Mouse (Mus musculus): ENCODE results near the gene Rhbdf2. TPM values are rescaled to one million over a fixed set of nuclear protein-coding genes. Genes with fewer than 3 reads are reported as not detected.
A peak's percentile ranks its signal among the peaks of the same experiment; 100 is the strongest.
"Not testable (repeated sequence)": the region's sequence is repeated elsewhere in the genome, so short reads cannot be mapped to it uniquely, and the experiment has no call there.

The Rhbdf2 gene
- total RNA-seq, 2 experiments from 2014 or later: 1.9 to 2.0 TPM

DNA sequence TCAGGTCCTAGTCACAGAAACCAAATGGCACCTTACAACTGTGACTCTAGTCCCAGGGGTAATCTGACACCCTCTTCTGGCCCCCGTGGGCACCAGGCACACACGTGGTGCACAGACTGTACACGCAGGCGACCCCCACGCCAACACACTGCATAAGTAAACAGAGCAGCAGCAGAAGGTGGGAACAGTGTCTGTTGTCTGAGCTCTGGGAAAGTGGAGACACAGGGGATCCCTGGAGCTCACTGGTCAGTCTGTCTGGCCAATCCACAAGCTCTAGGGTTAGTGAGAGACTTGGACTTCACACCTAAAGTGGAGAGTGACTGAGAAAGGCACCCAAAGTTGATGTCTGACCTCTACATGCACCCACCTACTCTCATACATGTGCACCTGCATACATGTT lies 42.5 kb upstream of the Rhbdf2 start:
- TF ChIP-seq CTCF (IDR thresholded peaks at IDR 0.05): no peak
- Histone ChIP-seq H3K27ac (no peak overlapping the region), H3K4me3 (no peak overlapping the region)
- no peak for DNase-seq (ENCODE audit: extremely low spot score in 1 of 2, low spot score in 2 of 2)
- intact Hi-C loops (cut with DNase I): no loop called here

DNA sequence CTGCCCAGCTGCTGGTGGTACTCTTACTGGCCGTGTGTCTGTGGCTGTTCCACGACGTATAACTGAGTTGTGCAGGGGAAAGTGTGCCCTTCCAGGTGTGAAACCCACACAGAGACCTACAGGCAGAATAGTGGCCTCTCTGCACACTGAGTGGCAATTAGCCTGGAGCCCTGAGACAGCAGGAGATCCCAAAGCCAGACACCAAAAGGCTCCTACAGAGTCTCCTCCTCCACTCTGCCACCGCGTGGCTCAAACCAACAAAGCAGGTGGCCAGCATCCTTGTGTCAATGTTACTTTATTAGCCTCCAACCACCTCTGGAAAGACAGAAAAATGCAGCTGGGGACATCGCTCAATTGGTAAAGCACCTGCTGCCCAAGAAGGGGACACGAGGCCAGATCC lies 42.0 kb upstream of the Rhbdf2 start:
- intact Hi-C loops (cut with DNase I): no loop called here
- Histone ChIP-seq H3K27ac (no peak overlapping the region), H3K4me3 (no peak overlapping the region)
- DNase-seq (ENCODE audit: extremely low spot score in 1 of 2, low spot score in 2 of 2): peak in 1 of 2 experiments; percentile 11
- peak; percentile 18 for TF ChIP-seq CTCF (IDR thresholded peaks at IDR 0.05)

DNA sequence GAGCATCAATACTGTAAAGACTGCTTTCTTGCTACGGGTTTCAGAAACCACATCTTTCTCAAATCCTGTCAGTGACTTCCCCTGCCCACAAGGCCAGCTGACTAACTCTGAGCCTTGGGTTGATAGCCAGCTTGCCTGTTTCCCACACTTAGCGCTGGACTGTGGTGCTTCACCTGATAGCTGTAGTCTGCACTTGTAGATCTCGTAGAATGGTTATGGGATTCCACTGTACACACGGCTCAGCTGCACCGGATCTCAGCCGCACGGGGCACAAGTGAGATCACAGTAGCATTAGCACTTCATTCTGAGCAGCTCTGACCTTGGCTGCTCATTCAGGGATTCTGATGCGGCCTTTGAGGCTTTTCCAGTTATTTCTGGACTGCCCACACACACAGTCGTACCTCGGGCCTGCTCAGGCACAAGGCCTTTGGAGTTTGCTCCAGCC lies 41.6 kb upstream of the Rhbdf2 start:
- DNase-seq (ENCODE audit: extremely low spot score in 1 of 2, low spot score in 2 of 2): no peak
- Histone ChIP-seq H3K4me3 (no peak overlapping the region), H3K27ac (no peak overlapping the region)
- TF ChIP-seq CTCF (IDR thresholded peaks at IDR 0.05): no peak
- intact Hi-C loops (cut with DNase I): no loop called here

DNA sequence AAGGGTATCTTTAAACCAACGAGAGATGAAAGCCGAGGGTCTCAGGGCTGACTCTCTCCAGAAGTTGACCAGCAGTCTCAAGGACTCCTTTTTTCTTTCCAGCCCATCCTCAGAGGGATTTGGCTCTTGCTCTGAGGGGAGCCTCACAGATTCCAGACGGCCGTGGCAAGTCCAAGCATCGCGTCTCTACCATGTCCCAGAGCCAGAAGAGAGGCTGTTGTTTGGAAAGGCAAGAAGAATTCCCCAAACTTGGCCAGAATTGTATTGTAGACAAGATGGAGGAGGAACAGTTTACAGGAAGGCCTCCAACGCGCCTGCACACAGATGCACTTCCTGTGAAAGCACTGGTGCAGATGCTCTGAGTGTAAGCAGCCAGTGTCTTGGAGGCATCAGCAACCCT lies 41.1 kb upstream of the Rhbdf2 start:
- no peak for TF ChIP-seq CTCF (IDR thresholded peaks at IDR 0.05)
- H3K4me3 ChIP-seq: no peak overlapping the region
- no peak overlapping the region for H3K27ac ChIP-seq
- DNase-seq (ENCODE audit: extremely low spot score in 1 of 2, low spot score in 2 of 2): no peak
- intact Hi-C loops (cut with DNase I): no loop called here

DNA sequence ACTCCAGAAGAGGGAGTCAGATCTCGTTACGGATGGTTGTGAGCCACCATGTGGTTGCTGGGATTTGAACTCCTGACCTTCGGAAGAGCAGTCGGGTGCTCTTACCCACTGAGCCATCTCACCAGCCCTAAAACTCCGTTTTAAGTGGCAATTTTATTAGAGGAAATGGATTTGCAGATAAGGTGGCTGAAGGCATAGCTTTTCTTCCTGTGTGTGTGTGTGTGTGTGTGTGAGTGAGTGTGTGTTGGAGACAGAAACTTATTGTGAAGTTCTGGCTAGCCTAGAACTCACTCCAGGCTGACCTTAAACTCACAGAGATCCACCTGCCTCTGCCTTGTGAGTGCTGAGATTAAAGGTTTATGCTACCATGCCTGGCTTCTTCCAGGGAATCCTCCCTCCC lies 40.2 kb upstream of the Rhbdf2 start:
- intact Hi-C loops (cut with DNase I); DNase-seq (ENCODE audit: extremely low spot score in 1 of 2, low spot score in 2 of 2): not testable (repeated sequence)

DNA sequence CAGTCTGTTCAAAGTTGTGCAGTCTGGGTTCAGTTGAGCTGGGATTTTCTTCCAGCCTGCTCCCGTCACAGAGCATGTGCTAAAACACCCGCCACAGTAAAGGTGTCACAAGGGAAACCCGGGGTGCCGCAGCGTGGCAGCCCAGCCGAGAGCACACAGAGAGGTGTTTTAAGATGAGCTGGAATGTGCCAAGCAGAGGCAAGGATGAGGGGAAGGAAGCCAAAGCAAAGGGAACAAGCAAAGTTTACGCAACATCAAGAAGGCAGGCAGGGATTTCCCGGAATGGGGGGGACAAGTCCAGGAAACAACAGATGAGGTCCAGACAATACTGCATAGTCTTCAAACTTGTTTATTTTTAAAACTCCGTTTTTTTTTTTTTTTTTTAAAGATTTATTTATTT lies 39.7 kb upstream of the Rhbdf2 start:
- H3K4me3 ChIP-seq: no peak overlapping the region
- no peak for DNase-seq (ENCODE audit: extremely low spot score in 1 of 2, low spot score in 2 of 2)
- intact Hi-C loops (cut with DNase I): no loop called here
- no peak overlapping the region for H3K27ac ChIP-seq
- no peak for TF ChIP-seq CTCF (IDR thresholded peaks at IDR 0.05)

More for the DNA sequence above, 40.2 kb upstream of the Rhbdf2 start:
- not testable (repeated sequence) for H3K4me3 ChIP-seq, H3K27ac ChIP-seq

DNA sequence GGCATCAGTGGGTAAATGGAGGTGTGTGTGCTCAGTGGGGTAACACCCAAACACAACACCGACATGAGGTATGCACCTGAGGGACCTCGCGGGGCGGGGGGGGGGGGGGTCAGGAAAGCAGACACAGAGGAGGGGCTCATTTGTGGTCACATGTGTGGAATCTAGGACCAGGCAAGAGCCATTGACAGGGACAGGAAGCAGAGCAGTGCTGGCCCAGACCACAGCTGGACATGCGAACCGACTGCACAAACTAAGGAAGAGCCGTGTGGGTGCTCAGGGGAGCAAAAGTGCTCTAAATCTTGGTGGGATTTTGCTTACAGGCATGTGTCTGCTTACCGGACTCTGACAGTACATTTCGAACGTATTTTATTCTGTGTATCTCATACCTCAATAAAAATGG lies 38.5 kb upstream of the Rhbdf2 start:
- Histone ChIP-seq H3K27ac (no peak overlapping the region), H3K4me3 (no peak overlapping the region)
- TF ChIP-seq CTCF (IDR thresholded peaks at IDR 0.05): no peak
- intact Hi-C loops (cut with DNase I): no loop called here
- no peak for DNase-seq (ENCODE audit: extremely low spot score in 1 of 2, low spot score in 2 of 2)

DNA sequence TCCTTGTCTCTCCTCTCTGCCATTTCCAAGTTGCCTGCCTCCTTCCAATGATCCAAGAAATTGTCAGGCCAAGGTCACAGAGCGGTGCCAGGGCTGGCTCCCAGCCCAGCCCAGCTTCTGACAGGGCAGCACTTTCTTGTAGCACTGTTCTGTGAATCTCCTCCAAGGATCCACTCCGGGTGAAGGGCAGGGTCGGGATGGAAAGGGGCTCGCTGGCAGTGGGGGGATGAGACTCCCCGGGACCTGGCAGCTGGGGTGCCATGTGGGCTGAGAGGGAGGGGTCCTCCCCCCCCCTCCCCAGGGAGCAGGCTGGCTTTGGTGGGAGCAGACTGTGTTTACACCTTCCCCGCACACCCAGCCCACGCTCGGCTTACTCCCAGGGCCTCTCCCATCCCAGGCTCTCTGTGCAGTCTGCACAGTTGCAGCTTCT lies 35.1 kb upstream of the Rhbdf2 start:
- no peak for TF ChIP-seq CTCF (IDR thresholded peaks at IDR 0.05)
- no peak overlapping the region for H3K4me3 ChIP-seq
- intact Hi-C loops (cut with DNase I): no loop called here
- peak in 1 of 2 experiments; percentile 49 for DNase-seq (ENCODE audit: extremely low spot score in 1 of 2, low spot score in 2 of 2)
- peak overlapping the region; percentile 50; the same call in 1 of the 2 replicates for H3K27ac ChIP-seq

DNA sequence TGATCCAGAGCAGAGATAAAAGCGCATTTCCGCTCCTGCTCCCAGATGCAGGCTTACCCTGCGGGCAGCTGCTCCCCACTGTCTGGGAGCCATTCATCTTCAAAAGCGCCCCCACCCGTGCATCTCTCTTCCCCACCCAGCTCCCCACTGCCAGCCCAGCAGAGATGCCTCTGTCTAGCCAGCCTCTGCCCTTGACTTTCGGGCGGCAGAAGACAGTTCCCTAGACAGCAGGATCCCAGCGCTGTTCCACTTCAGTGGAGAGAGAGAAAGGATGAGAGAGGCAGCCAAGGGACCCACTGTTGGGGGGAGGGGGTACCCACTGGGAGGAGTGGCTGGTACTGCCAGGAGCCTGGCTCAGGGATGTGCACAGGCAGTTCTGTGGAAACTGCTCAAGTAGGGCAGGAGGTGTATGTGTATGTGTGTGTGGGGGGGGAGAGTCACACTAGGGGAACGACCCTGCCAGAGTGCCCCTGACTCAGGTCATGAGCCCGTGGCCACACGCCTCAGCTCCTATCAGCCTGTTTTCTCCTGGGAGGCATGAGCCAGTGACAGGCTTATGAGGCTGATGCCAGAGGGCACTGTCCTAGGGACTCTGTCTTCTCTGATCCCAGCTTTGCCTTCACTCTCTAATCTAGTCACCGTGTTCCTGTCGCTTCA lies 34.6 kb upstream of the Rhbdf2 start:
- peak overlapping the region; percentile 50; the same call in 1 of the 2 replicates for H3K27ac ChIP-seq
- DNase-seq (ENCODE audit: extremely low spot score in 1 of 2, low spot score in 2 of 2): no peak
- intact Hi-C loops (cut with DNase I): no loop called here
- no peak overlapping the region for H3K4me3 ChIP-seq
- no peak for TF ChIP-seq CTCF (IDR thresholded peaks at IDR 0.05)

DNA sequence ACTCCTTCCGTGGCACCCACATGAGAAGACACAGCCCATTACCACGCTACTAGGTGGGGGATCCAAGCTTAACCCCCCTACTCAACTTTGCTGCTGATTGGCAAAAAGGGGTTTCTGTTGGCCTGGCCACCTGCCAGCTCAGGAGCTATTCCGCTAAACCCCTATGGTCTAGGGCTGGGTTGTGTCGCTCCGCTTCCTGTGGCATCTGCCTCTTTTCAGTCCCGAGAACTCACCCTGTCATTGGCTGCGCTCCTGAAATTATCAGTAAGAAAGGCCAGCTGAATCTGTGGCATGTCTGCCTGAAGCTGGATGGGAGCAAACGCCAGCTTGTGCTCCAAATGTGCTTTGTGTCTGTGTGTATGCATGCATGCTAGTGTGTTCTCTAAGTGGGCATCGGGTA lies 33.4 kb upstream of the Rhbdf2 start:
- DNase-seq (ENCODE audit: extremely low spot score in 1 of 2, low spot score in 2 of 2): no peak
- no peak for TF ChIP-seq CTCF (IDR thresholded peaks at IDR 0.05)
- intact Hi-C loops (cut with DNase I): no loop called here
- Histone ChIP-seq H3K4me3 (no peak overlapping the region), H3K27ac (no peak overlapping the region)

DNA sequence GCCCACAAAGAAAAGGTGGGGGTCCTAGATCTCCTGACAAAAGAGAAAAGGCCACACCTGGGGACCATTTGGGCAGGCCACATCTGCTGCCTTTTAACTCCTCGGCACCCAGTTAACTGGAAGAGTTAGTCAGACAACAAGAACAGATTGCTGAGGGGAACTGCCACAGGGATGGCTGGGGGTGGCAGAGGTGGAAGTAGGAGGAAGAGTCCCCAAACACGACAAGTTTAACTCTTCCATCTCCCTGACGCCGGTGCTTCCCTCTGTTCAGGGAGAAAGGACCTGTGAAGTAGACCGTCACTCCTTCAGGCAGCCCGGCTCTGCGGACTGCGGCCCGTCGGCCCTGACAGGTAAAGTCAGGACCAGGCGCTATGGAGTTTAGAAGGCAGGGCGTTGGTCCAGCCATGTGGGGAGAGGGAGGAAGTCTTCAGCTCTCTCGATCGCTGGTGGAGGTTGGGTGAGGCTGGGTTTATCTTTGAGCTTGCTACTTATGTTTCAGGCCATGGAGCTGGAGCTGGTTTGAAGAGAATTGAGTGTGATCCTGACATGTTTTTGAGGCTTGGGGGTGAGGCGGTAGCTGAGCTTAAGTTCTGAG lies 32.3 kb upstream of the Rhbdf2 start:
- no peak overlapping the region for H3K4me3 ChIP-seq
- intact Hi-C loops (cut with DNase I): no loop called here
- TF ChIP-seq CTCF (IDR thresholded peaks at IDR 0.05): no peak
- H3K27ac ChIP-seq: no peak overlapping the region
- no peak for DNase-seq (ENCODE audit: extremely low spot score in 1 of 2, low spot score in 2 of 2)

DNA sequence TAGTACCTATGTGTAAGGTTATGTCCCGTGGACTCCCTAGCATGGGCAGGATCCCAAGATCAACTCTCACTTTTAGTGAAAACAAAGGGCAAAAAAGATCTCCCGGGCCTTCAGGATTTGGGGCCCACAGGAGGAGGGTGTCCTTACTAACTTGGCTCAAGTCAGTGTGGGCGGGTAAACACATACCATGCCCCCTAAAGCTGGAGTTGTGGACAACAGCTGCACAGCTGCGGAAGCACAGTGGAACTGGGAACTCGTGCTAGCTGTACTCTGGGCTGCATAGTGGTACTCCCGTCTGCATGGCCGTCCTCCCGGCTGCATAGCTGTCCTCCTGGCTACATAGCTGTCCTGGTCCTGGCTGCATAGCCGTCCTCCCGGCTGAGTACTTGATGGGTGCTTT lies 31.4 kb upstream of the Rhbdf2 start:
- DNase-seq (ENCODE audit: extremely low spot score in 1 of 2, low spot score in 2 of 2): no peak
- Histone ChIP-seq H3K4me3 (no peak overlapping the region), H3K27ac (no peak overlapping the region)
- TF ChIP-seq CTCF (IDR thresholded peaks at IDR 0.05): no peak
- intact Hi-C loops (cut with DNase I): no loop called here

Data from left cerebral cortex, adult 2 months (tissue).